Mouse (Mus musculus): ENCODE data around the gene Rbbp7.

Rbbp7 gene

GRCm38 (mm10) chrX:162828016-162828415, 67.8 kb downstream of the Rbbp7 start:
- DNase-seq (ENCODE audit: low read depth, low spot score): peak; percentile 20
